Mouse (Mus musculus): ENCODE results near the gene Usp4.

Gene Usp4

DNA sequence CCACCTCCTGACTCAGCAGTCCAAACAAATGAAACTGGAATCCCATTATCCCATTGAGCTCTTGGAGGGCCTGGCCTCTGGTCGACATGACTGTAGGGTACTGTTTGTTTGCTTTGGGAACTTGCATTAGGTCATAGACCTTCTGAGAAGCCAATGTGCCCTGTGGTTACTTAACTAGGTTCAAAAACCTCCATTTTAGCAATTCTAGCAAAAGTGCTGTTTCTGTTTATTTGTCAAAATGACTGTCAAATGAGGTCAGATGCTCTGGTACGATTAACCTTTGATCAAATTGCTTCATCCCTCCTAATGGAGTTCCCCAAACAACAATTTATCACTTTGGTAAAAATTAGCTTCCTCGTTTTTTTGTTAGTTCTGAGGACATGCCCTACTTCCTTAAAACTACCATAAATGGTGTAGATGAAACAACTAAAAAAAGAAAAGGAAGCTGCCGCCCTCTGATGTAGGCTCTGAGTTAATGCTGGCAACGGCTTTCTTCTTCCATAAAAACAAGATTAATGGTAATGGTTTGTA lies 5.3 kb upstream of the Usp4 start:
- DNase-seq (ENCODE audit: low read depth, low spot score): no peak

DNA sequence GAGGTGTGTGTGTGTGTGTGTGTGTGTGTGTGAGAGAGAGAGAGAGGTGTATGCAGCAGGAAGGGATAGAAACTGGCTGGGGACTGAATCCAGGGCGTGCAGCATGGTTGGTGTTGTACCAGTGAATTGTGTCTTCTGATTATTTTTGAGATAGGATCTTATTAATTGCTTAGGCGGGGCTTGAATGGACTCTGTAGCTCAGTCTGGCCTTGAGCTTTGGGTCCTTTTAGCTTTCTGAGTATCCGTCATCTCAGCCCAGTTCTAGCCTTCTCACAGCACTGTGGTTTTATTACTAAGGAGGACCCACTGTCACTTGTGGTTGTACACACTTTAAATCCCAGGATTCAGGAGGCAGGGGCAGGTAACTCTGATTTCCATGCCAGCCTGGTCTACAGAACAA lies 4.3 kb upstream of the Usp4 start:
- DNase-seq (ENCODE audit: low read depth, low spot score): no peak

DNA sequence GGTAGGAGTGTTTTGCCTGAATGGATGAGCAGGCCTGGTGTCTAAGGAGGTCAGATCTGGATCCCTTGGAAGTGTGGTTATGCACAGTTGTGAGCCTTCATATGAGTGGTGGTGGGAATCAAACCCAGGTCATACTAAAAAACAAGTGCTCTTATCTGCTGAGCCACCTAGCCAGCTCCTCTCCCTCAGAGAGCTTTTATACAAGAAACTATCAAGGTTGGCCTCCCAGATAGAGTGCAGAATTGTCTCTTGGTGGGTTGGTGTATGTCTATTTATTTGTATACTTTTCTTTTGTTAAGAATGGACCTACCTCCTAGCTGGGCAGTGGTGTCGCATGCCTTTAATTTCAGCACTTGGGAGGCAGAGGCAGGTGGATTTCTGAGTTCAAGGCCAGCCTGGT lies 3.8 kb upstream of the Usp4 start:
- DNase-seq (ENCODE audit: low read depth, low spot score): no peak

DNA sequence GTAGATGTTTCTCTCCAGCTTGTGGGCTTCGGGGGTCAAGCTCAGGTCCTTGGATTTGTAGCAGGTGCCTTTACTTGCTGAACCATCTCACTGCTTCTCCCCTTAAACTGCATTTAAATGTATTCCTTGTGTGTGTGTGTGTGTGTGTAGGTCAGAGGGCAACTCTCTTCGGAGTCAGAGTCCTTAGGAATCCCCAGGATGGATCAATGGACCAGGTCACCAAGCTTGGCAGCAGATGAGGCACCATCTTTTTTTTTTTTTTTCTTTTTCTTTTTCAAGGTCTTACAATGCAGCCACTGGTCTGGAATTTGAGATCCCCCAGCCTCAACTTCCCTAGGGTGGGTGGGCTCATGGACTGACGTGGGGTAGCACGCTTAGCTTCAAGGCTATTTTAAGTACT lies 3.2 kb upstream of the Usp4 start:
- no peak for DNase-seq (ENCODE audit: low read depth, low spot score)

DNA sequence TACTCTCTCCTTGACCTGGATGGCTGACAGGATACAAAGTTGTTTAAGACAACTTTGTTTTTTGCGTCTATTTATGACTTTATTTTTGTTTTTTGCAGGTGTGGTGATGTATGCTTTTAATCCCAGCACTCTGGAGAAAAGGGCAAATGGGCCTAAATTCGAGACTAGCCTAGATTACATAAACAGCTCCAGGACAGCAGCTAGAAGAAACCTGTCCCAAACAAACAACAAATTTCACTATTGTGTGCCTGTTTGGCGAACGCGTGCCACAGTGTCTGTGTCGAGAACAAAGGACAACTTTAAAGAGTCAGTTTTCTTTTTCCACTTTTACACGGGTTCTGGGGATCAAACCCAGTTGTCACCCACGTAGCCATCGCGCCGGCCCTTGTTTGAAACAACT lies 629 bp upstream of the Usp4 start:
- no peak for DNase-seq (ENCODE audit: low read depth, low spot score)

DNA sequence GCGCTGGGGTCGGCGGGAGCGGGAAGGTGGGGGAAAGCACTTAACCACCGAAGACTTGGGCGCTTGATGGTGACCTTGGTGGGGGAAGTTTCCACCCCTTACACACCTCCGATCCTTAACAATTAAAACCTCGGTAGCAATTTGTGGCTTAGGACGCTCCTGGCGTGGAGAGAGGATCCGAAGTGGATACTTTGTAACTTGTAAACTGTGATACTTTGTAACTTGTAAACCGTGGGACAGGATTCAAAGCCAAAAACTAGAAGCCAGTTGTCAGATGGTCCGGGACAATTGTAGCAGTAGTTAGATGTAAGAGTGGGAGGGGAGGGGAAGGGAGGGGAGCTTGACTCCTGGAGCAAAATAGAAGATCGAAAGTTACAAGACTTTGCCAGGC lies 632 bp downstream of the Usp4 start:
- no peak for DNase-seq (ENCODE audit: low read depth, low spot score)

DNA sequence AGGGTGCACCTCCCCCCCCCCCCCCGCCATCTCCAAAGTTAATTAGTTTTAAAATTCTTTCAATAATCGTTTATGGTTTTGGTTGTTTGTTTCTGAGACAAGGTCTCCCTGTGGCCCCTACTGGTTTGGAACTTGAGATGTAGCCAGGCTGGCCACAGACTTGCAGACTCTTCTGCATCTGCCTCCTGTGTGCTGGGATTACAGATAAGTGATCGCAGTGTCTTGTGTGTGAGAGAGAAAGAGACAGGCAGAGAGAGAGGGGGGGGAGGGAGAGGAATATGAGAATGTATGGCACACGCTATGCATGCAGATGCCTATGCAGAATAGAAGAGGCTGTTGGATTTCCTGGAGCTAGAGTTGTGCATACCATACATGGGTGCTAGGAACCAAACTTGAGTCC lies 2.1 kb downstream of the Usp4 start:
- DNase-seq (ENCODE audit: low read depth, low spot score): no peak

DNA sequence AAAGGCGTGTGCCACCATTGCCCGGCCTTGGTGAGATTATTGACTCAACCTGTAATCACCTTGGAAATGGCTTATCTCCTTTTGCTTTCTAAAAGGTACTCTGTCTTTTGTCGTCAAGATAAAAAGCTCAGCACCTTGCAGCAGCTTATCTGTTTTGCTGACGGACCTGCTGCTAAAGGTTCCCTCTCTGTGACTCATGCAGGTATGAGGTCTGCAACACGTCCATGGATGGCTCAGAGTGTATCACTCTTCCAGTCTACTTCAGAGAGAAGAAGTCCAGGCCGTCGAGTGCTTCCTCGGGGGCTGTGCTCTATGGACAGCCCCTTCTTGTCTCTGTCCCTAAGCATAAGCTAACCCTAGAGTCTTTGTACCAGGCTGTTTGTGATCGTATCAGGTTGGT lies 30.6 kb downstream of the Usp4 start:
- DNase-seq (ENCODE audit: low read depth, low spot score): no peak

DNA sequence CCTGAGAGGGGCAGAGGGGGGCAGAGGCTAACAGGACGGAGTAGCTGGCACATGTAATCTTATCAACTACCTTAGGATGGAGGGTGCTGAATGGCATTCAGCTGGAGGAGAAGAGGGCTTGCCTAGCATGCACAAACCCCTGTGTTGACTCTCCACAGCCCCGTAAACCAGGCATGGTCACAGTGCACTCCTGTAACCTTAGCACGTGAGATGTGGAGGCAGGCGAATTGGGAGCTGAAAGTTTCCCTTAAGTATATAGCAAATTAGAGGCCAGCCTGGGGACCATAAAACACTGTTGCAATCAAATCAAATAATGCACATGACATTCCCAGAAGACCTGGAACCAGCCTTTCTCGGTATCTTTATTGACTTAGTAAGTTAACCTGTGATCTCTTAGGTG lies 31.1 kb downstream of the Usp4 start:
- DNase-seq (ENCODE audit: low read depth, low spot score): no peak

DNA sequence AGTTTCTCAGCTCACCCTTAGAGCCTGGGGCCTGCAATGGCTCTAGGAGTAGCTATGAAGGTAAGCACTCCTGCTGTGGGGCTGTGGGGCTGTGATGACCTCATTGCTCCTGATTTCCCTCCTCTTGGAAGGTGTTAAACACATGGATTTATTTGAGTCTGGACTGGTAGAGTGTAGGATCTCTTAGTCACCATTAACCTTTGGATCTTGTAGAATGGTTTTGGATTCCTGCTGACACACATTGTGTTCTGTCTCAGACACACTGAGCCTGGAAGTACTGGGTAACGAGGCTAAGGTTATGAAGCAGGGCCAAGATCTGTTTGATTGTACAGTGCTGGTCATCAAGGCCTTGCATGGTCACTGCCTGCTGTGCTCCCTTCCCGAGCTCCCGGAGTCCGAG lies 31.6 kb downstream of the Usp4 start:
- no peak for DNase-seq (ENCODE audit: low read depth, low spot score)

DNA sequence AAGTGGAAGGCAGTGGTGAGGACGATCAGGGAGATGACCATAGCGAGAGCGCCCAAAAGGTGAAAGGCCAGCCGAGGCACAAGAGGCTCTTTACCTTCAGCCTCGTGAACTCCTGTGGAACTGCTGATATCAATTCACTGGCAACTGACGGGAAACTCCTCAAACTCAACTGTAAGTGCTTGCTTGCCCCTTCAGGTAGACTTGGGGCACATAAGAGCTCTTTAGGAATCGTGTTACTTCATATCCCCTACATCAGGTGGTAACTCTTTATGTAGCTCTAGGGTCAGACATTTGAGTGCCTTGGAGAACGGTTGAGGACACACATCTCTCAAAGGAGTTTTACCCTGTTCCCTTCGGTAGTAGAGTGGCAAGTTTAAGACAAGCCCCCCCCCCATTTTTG lies 33.7 kb downstream of the Usp4 start:
- no peak for DNase-seq (ENCODE audit: low read depth, low spot score)

DNA sequence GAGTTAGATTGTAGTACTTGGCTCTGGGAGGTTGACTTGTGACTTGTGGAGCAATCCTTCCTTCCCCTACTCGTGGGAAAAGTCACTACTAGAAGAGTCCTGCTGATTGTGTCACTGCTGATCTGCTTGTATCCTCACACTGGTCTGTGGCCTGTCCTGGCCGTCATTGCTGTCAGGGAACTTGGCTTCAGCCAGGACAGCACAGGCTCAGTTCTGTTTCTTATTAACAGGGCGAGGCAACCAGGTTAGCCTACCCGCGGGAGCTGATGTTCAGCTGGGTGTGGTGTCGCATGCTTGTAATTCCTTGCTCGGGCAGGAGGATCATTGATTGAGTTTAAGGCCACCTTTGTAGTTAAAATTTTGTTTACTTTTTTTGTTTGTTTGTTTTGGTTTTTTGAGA lies 37.4 kb downstream of the Usp4 start:
- no peak for DNase-seq (ENCODE audit: low read depth, low spot score)

DNA sequence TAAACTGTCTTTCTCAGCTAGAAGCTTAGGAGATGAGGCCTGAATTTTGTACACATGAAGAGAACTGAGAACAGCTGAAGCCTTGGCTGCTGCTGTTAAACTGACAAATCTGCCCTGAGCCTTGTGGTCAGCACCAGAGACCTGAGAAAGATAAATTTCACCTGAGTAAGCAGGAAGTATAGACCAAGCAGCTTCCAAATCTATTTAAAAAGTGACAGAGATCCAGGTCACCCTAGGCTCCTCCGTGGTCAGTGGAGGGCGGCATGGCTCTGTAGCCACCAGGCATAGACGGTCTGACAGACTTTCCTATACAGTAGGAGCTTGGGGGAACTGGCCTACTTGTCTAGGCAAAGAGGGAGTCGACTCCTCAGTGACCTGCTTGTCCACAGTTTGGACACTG lies 39.2 kb downstream of the Usp4 start:
- DNase-seq (ENCODE audit: low read depth, low spot score): no peak

DNA sequence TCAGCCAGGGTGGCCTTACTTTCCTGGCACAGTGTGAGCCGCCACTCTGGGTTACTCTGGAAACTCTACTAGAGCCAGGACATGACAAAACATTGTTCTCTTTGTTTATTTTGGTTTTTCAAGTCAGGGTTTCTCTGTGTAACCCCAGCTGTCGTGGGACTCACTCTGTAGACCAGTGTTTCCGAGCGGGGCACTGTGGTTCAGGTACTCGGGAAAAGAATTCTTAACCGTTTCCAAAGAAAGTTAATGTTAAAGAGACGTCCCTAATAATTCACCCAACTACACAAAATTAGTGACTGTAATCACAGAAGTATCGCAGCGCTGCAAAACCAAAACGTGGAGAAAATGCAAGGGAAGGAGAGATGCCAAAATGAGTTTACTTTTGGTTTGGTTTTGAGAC lies 40.9 kb downstream of the Usp4 start:
- no peak for DNase-seq (ENCODE audit: low read depth, low spot score)

DNA sequence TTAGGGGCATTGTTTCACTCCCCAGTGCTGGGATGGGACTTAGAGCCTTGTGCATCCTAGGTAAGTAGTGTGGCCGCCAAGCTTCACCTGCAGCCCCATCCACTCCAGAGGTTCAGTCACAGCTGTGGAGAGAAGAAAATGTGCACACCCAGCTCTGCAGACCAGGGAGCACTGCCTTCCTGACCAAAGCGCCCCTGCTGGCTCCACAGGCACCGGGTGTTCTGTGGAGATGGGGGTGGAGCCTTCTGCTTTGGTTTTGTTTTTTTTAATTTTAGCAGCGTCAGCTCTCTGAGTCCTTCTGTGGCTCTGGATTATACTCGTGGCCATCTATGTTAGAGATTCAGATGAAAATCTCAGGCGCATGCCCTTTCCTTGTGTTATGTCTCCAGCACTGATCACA lies 41.6 kb downstream of the Usp4 start:
- DNase-seq (ENCODE audit: low read depth, low spot score): no peak

DNA sequence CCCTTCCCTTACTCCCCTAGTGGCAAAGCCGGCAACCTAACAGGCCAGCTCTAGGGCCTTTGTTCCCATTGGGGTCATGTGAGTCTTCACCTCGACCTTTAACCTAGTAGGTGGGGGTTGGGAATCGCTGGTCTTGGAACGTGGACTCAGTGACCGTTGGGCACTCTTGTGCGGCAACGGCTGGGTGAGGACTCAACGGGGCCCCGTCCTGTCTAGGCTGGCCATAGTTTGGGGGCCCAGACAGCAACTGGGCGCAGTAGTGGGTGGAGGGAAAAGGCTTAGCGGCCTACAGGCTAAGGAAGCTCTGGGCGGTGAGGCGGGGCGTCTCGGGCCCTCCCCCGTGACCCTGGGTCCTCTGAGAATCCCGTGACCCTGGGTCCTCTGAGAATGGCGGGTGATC lies 45.0 kb downstream of the Usp4 start, which contains the start of gene 1700102P08Rik:
1700102P08Rik (plus strand) TSS at position 130 of the 400 bp plus-strand sequence.
- no peak for DNase-seq (ENCODE audit: low read depth, low spot score)

DNA sequence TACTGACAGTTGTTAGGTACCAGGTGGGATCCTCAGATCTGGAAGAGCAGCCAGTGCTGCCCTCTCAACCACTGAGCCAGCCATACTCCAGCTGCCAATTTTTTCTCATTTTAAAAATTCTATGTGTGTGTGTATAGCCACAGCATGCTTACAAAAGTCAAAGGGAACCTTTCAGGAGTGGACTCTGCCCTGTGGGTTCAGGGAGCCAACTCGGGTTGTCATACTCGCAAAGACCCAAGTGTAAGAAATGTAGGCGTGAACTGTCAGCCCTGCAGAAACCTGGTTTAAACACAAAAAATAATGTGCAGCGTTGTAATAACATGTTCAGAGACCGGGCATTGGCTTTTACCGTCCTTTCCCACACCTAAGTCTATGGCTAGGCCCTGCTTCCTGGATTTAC lies 46.5 kb downstream of the Usp4 start:
- DNase-seq (ENCODE audit: low read depth, low spot score): no peak

DNA sequence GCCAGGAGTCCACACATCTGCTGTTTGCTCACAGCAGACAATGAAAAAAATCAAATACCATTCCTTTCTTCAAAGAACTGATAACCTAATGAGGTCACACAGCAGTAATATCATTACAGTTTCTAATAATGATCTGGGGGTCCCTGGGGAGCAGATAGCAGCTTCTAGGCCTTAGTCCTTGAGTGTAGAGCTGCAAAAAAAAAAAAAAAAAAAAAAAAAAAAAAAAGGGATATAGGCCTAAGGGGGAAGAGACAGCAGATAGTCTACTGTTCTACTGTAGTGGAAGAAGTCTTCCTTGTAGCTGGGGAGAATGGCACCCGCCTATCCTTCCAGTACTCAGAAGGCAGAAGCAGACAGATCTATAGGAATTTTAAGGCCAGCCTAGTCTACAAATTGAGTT lies 47.8 kb downstream of the Usp4 start:
- no peak for DNase-seq (ENCODE audit: low read depth, low spot score)

DNA sequence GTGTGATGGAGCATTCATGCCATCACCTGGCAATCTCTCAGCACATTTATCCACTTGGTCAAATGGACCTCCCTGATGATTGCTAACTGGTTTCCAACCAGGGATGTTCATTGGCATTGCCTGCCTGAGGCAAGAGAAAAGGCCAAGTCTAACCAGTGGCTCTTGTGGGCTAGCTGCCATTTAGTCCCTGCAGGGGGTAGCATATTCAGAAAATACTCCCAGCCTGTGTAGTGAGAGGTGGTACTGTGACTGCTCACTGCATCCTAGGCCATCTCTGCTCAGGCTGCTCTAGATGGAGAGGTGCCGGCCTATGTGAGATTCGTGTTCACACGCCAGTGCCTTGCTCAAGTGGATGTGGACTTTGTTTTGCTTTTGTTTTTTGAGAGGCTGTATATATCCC lies 50.7 kb downstream of the Usp4 start:
- DNase-seq (ENCODE audit: low read depth, low spot score): no peak

DNA sequence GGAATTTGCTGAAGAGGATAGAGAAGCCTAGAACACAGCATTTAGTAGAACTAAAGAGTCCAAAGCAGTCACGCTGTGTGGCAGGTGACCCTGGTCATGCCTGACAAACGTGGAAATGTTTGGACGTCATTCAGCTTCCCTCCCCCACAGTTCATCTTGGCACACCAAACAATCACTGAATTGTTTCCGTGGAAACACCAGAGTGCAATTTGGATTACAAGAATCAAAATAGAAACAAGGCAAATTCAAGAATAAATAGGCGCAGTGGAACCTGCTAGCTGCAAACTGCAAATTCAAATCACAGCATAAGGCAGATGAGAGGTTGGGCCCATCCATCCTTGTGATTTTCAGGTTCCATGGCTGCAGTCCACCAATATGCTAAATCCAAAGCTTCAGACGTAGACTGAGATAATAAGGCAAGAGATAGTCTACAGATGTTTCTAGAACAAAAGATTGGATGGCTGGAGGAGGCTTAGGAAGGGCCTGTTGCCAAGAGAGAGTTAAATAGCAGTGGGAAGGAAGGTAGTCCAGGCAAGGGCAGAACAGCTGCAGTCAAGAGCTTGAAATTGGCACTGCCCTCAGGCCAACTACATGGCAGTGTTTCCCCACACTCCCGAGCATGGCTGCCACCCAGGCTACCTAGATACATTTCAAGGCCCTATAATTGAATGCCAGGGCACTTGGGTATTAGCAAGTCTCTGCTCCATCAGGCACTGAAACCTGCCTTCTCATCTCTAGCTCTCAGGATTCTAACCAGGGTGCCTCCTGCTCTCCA lies 53.7 kb downstream of the Usp4 start:
- no peak for DNase-seq (ENCODE audit: low read depth, low spot score)

DNA sequence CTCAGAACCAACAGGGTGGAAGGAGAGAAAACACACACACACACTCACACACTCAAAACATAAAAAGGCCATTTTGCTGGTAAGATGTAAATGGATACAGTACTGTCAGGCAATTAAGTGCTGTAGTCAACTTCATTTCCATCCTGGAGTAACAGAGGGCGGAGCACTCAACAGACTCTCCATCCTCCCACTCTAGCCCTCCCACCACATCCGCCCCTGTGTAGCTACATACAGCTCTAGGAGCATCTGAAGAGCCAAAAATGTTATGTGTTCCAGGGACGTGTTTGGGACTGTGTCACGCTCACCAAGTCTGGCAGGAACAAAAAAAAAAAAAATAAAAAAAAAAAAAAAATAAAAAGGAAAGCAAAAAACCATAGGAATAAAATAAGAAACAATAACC lies 55.4 kb downstream of the Usp4 start:
- no peak for DNase-seq (ENCODE audit: low read depth, low spot score)

DNA sequence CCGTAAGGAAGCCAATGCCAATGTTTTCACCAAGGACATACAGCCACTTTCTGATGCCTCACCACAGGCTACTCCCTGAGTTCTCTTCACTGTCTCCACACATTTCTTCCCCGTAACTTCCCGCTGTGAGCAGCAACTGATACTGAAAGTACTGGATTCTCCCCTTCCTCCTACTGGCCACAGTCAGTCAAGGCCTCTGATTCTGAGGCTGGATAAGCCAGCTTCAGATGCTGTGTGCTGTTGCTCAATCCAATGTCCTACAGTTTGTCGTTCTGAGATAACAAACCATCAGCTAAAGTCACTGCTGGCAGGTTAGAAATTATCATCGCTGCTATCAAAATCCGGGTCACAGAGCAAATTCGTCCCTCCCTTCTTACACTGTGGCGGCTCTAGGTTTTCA lies 56.8 kb downstream of the Usp4 start:
- DNase-seq (ENCODE audit: low read depth, low spot score): no peak

DNA sequence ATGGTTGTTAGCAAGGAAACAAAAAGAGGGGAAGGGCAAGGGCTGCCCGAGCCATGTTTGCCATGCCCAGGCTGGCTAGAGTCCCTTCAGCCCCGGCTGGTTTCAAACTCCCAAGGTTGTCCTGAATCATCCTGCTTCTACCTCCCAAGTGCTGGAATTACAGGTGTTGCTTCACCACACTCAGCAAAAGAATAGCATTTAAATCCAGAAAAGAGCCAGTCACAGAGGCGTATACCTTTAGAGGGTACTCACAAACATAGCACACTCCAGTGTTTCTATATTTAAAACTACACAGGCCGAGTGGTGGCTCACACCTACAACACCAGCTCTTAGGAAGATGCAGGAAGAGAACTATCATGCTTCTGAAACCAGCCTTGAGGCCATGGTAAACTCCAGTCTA lies 61.9 kb downstream of the Usp4 start:
- DNase-seq (ENCODE audit: low read depth, low spot score): no peak

DNA sequence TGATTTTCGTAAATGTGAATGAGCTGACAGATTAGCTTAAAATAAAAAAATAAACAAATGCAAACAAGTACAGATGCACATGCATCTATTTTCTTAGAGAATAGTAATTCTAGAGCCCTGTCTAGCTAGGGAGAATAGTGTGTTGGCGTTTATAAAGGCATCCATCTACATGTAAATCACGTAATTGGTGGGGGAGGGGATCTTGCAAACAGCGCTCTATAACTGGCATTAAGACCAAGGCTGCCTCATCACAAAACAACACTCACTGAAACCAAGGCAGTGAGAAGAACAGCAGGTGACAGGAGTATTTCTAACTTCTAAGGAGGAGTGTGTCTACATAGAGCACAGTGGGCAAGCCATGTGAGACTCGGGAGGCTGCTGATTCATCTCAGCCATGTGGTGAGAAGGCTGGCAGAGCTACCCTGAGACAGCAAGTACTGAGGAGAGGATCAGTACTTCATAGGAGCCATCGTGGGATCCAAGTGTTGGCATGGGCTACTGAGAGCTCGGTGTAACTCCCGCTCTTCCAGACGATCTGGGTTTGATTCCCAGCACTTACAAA lies 63.8 kb downstream of the Usp4 start:
- no peak for DNase-seq (ENCODE audit: low read depth, low spot score)
